Mouse (Mus musculus) testis, postnatal 10 days (tissue): ENCODE measurements around the gene Clec12a.
A peak's percentile ranks its signal among the peaks of the same experiment; 100 is the strongest.

Experiments used
- DNase-seq: peaks from one replicate; pipeline ENCODE4 v3.0.0; 2021; ENCODE audit warnings: low spot score

The Clec12a gene

GRCm38 (mm10) chr6:129380454-129380853, 38.0 kb downstream of the Clec12a start:
- DNase-seq: no peak

GRCm38 (mm10) chr6:129381736-129382135, 39.2 kb downstream of the Clec12a start:
- no peak for DNase-seq

GRCm38 (mm10) chr6:129383466-129383865, 41.0 kb downstream of the Clec12a start:
- DNase-seq: peak; percentile 65

- DNase-seq: no peak
Measured at GRCm38 (mm10) chr6:129385000-129385399, 42.5 kb downstream of the Clec12a start.

GRCm38 (mm10) chr6:129385774-129386173, 43.3 kb downstream of the Clec12a start, which contains the start of gene Clec12b:
Clec12b (minus strand) TSS chr6:129385874.
- no peak for DNase-seq

GRCm38 (mm10) chr6:129393087-129393720, 50.7 kb downstream of the Clec12a start:
- no peak for DNase-seq

GRCm38 (mm10) chr6:129393732-129394131, 51.2 kb downstream of the Clec12a start:
- DNase-seq: no peak

GRCm38 (mm10) chr6:129396997-129397396, 54.5 kb downstream of the Clec12a start, which contains the start of gene Clec1b:
Clec1b (plus strand) TSS chr6:129397297.
- DNase-seq: no peak

- DNase-seq: no peak
Measured at GRCm38 (mm10) chr6:129399945-129400344, 57.5 kb downstream of the Clec12a start.

- DNase-seq: no peak
Measured at GRCm38 (mm10) chr6:129402404-129402803, 59.9 kb downstream of the Clec12a start.

GRCm38 (mm10) chr6:129403391-129403790, 60.9 kb downstream of the Clec12a start:
- DNase-seq: no peak

- no peak for DNase-seq
Measured at GRCm38 (mm10) chr6:129405999-129406398, 63.5 kb downstream of the Clec12a start.

- DNase-seq: no peak
Measured at GRCm38 (mm10) chr6:129407324-129407723, 64.8 kb downstream of the Clec12a start.

GRCm38 (mm10) chr6:129408562-129408961, 66.1 kb downstream of the Clec12a start, which contains the start of gene Clec9a:
Clec9a (plus strand) TSS chr6:129408862.
- no peak for DNase-seq

GRCm38 (mm10) chr6:129414177-129414576, 71.7 kb downstream of the Clec12a start:
- no peak for DNase-seq
